Mouse (Mus musculus) midbrain, postnatal 0 days (tissue): ENCODE data around the gene Gm45713. TPM values are rescaled to one million over a fixed set of nuclear protein-coding genes. Genes with fewer than 3 reads are reported as not detected.

Experiments
- ATAC-seq: fragments of 200-750 bp; cut with Nextera tagmentation; 2 replicates; pipeline ENCODE4 v1.8.0; 2017; ENCODE audit warnings: moderate number of reproducible peaks, mild to moderate bottlenecking, moderate TSS enrichment, moderate library complexity; ENCODE audit not compliant: low FRiP score
- DNase-seq: peaks from one replicate; pipeline ENCODE4 v3.0.0-alpha.2; 2015; ENCODE audit warnings: low spot score
- H3K27ac ChIP-seq: fragments of 300-500 bp; sonication (generic); 2 replicates; pipeline ENCODE4 v1.5.1; 2014; ENCODE audit warnings: low read depth, mild to moderate bottlenecking, low read length, mixed read lengths
- H3K27me3 ChIP-seq: fragments of 300-500 bp; sonication (generic); 2 replicates; pipeline ENCODE4 v1.6.1; 2014; ENCODE audit warnings: low read length, control low read depth, mixed read lengths; ENCODE audit not compliant: insufficient read depth
- H3K36me3 ChIP-seq: fragments of 300-500 bp; sonication (generic); 2 replicates; pipeline ENCODE4 v1.6.1; 2014; ENCODE audit warnings: low read length, control low read depth, mixed read lengths; ENCODE audit not compliant: insufficient read depth
- H3K4me1 ChIP-seq: fragments of 300-500 bp; sonication (generic); 2 replicates; pipeline ENCODE4 v1.6.1; 2014; ENCODE audit warnings: mild to moderate bottlenecking, control low read depth, antibody characterized with exemption, low read length, mixed read lengths; ENCODE audit not compliant: insufficient read depth
- H3K4me2 ChIP-seq: fragments of 300-500 bp; sonication (generic); 2 replicates; pipeline ENCODE4 v1.6.1; 2014; ENCODE audit warnings: low read depth, mild to moderate bottlenecking, low read length, mixed read lengths; ENCODE audit not compliant: poor library complexity, severe bottlenecking
- H3K4me3 ChIP-seq: fragments of 300-500 bp; sonication (generic); 2 replicates; pipeline ENCODE4 v1.5.1; 2014; ENCODE audit warnings: low read depth, mild to moderate bottlenecking, low read length, moderate library complexity
- H3K9ac ChIP-seq: fragments of 300-500 bp; sonication (generic); replicated peaks from 2 replicates; pipeline ENCODE4 v1.6.1; 2014; ENCODE audit warnings: mild to moderate bottlenecking, low read length, moderate library complexity, mixed read lengths; ENCODE audit not compliant: poor library complexity, severe bottlenecking
- H3K9me3 ChIP-seq: fragments of 300-500 bp; sonication (generic); 2 replicates; pipeline ENCODE4 v1.6.1; 2016; ENCODE audit warnings: low read length, control low read depth
- CTCF ChIP-seq: IDR thresholded peaks from 2 replicates; pipeline ENCODE4 v1.5.1; 2016; ENCODE audit warnings: antibody characterized with exemption, mild to moderate bottlenecking
- WGBS: fragments of 180-500 bp; shearing (Covaris S2); extraction: QIAGEN DNeasy Blood & Tissue Kit; methylation state at CpG from one replicate; pipeline ENCODE4 v1.1.7; 2014; 5-methylcytosine and 5-hydroxymethylcytosine counted together
- polyA plus RNA-seq: library from polyadenylated mRNA; unstranded; fragments of >200 nt; fragmentation: Nextera tagmentation; extraction: Ambion mirVana; gene quantifications from 2 replicates; pipeline ENCODE4 v1.2.1, GENCODE M21; 2015
- total RNA-seq: library from RNA; depleted of rRNA; stranded (reverse); fragments of >200 nt; gene quantifications from 2 replicates; pipeline ENCODE4 v1.2.3, GENCODE M21; 2014

The Gm45713 gene
- total and polyA plus RNA-seq, 2 experiments from 2014 or later = 0.39 to 2.0 TPM

GRCm38 (mm10) chr7:45165701-45166100, 29.7 kb upstream of the Gm45713 start:
- H3K27me3 ChIP-seq = peaks cover 58% of the 10 kb centered on the region
- no peak overlapping the region for H3K4me3 ChIP-seq
- H3K27ac ChIP-seq = no peak overlapping the region
- H3K36me3 ChIP-seq = no peaks in the 10 kb centered on the region
- H3K9me3 ChIP-seq = no peaks in the 10 kb centered on the region
- no peak overlapping the region for H3K4me2 ChIP-seq
- no peak for TF ChIP-seq CTCF
- ATAC-seq = no peak
- no peak for DNase-seq
- H3K4me1 ChIP-seq = peaks cover 12% of the 10 kb centered on the region; the same call in 1 of the 2 replicates
- no peak overlapping the region for H3K9ac ChIP-seq
- WGBS = 44% methylated on average over 11 of the region's 11 CpGs

GRCm38 (mm10) chr7:45164833-45165232, 28.8 kb upstream of the Gm45713 start:
- no peak overlapping the region for H3K4me3 ChIP-seq
- no peak for TF ChIP-seq CTCF
- H3K9me3 ChIP-seq = no peaks in the 10 kb centered on the region
- ATAC-seq = no peak
- 71% methylated on average over 5 of the region's 5 CpGs for WGBS
- H3K36me3 ChIP-seq = peaks cover 6% of the 10 kb centered on the region
- no peak overlapping the region for H3K27ac ChIP-seq
- peaks cover 12% of the 10 kb centered on the region; the same call in 1 of the 2 replicates for H3K4me1 ChIP-seq
- DNase-seq = no peak
- H3K4me2 ChIP-seq = no peak overlapping the region
- no peak overlapping the region for H3K9ac ChIP-seq
- H3K27me3 ChIP-seq = peaks cover 58% of the 10 kb centered on the region

GRCm38 (mm10) chr7:45163735-45164490, 27.9 kb upstream of the Gm45713 start, which contains the start of gene Slc17a7:
Slc17a7 (plus strand) TSS chr7:45163949.
- peaks cover 12% of the 10 kb centered on the region; the same call in 1 of the 2 replicates for H3K4me1 ChIP-seq
- H3K36me3 ChIP-seq = peaks cover 13% of the 10 kb centered on the region
- DNase-seq (no peak), ATAC-seq (no peak)
- peak within 1 kb of the TSS; percentile 33 for H3K4me3 ChIP-seq
- H3K27me3 ChIP-seq = peaks cover 49% of the 10 kb centered on the region
- no peak for TF ChIP-seq CTCF
- H3K4me2 ChIP-seq = peak within 1 kb of the TSS; percentile 60
- no peaks in the 10 kb centered on the region for H3K9me3 ChIP-seq
- 2% methylated on average over 21 of the region's 41 CpGs for WGBS
- H3K9ac ChIP-seq = peak within 1 kb of the TSS; percentile 50
- H3K27ac ChIP-seq = no peak within 1 kb of the TSS

- no peak for ATAC-seq
- Histone ChIP-seq H3K9ac (no peak overlapping the region), H3K9me3 (no peaks in the 10 kb centered on the region), H3K36me3 (peaks cover 19% of the 10 kb centered on the region), H3K4me3 (no peak overlapping the region), H3K4me1 (peaks cover 8% of the 10 kb centered on the region; the same call in 1 of the 2 replicates), H3K27me3 (peaks cover 41% of the 10 kb centered on the region), H3K4me2 (peak overlapping the region; percentile 60; the same call in 1 of the 2 replicates), H3K27ac (no peak overlapping the region)
- DNase-seq = no peak
- no peak for TF ChIP-seq CTCF
- WGBS = 79% methylated on average over 9 of the region's 9 CpGs
These were observed 27.1 kb upstream of the Gm45713 start for GRCm38 (mm10) chr7:45162996-45163615.

DNA sequence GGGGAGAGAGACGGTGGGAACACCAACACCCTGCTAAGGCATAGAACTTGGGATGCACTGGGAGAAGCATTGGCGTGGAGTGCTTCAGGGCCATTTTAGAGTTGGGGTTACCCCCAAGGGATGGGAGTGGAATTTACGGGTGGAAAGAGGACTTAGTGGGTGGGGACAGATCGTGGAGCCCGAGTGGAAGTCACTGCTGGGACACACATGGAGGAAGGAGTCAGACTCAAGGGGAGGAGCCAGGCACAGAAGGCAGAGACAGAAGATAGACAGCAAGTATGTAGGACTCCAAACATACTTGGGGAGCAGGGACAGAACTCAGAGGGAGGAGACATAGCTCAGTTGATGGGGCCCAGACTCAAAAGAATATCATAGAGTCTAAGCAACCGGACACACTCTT, 26.5 kb upstream of the Gm45713 start:
- 24% methylated on average over 6 of the region's 6 CpGs for WGBS
- no peak for DNase-seq
- Histone ChIP-seq H3K9ac (0 out of 2 replicates have a peak overlapping the region, but pooled peaks have one; percentile 19), H3K4me2 (peak overlapping the region; percentile 60), H3K4me3 (peak overlapping the region; percentile 34), H3K27ac (no peak overlapping the region), H3K27me3 (peaks cover 36% of the 10 kb centered on the region), H3K9me3 (no peaks in the 10 kb centered on the region), H3K4me1 (peaks cover 8% of the 10 kb centered on the region; the same call in 1 of the 2 replicates), H3K36me3 (peaks cover 23% of the 10 kb centered on the region)
- no peak for TF ChIP-seq CTCF
- no peak for ATAC-seq
